Mouse (Mus musculus) adrenal gland, postnatal 25 days (tissue): Measurements from ENCODE around the gene Tmem269. TPM values are rescaled to one million over a fixed set of nuclear protein-coding genes. Genes with fewer than 3 reads are reported as not detected.
A peak's percentile ranks its signal among the peaks of the same experiment; 100 is the strongest.

ENCODE experiments used
- DNase-seq: peaks from one replicate; pipeline ENCODE4 v3.0.0; 2021; ENCODE audit warnings: mixed read lengths
- long read RNA-seq: library from polyadenylated mRNA; stranded (forward); transcript quantifications from one replicate; pipeline ENCODE4 v2.0.0, GENCODE M21; 2021
- total RNA-seq: library from RNA; stranded (reverse); gene quantifications from 2 replicates; pipeline ENCODE4 v1.2.3, GENCODE M21; 2021

The Tmem269 gene
- total RNA-seq, result not detected in 2 replicates
- long read RNA-seq, partial matches to known transcripts, result 0 of 1 reads
- long read RNA-seq, other reads (novel, unspliced or antisense), result 1 of 1 reads

DNA sequence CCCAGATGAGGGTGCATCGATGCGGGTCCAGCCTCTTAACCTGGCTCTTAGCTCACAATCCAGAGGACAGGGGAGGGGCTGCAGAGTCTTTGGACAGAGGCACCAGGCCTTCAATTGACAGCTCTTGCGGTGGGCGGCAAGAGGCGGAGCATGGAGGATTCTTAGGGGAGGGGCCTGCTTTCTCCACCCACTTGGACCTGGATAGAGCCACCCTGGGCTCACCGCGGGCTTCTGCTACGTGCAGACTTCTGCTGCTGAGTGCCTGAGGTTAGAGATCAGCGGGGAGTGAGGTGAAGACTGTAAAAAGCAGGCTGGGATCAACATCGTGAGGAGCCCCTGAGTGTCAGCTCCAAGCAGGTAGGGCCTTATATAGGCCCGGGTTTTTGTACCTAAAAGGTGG is at the start of gene Tmem269:
Gene Tmem269 (minus strand): TSS at position 49 of the 400 bp plus-strand sequence.
- no peak for DNase-seq

DNA sequence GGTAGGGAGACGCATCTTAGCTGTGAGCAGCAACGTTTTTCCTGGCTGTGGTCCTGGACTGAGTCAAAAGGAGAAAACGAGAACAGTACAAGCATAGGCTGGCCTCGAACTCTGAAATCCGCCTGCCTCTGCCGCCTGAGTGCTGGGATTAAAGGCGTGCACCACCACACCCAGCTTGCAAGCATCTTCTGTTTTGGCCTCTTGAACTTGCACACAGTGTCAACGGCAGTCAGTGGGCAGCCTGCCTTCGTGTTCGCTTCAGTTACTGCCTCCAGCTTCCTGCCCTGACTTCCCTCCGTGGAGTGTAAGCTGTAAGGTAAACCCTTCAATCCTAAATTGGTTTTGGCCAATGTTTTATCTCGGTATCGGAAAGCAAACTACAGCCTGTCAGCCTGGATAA is 48.6 kb upstream of the Tmem269 start:
- no peak for DNase-seq

DNA sequence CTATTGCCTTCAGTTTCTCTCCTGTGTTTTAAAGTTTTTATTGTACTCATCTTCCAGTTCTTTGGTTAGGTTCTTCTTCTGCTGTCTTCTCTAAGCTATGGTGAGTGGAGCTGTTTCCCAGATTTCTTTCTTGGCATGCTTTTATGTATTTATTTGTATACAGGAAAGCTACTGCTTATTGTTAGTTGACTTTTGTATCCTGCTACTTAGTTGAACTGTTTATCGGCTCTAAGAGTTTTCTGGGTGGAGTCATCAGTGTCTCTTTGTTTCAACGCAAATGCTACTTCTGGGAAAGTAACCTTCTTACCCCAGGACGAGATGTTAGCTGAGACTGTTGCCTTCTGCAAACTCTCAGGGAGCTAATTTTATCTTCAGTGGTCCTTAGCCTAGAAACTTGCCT is 45.4 kb upstream of the Tmem269 start:
- no peak for DNase-seq

GRCm38 (mm10) chr4:119262483-119262882 is 44.5 kb upstream of the Tmem269 start:
- no peak for DNase-seq

GRCm38 (mm10) chr4:119261087-119261713 is 43.2 kb upstream of the Tmem269 start:
- no peak for DNase-seq

DNA sequence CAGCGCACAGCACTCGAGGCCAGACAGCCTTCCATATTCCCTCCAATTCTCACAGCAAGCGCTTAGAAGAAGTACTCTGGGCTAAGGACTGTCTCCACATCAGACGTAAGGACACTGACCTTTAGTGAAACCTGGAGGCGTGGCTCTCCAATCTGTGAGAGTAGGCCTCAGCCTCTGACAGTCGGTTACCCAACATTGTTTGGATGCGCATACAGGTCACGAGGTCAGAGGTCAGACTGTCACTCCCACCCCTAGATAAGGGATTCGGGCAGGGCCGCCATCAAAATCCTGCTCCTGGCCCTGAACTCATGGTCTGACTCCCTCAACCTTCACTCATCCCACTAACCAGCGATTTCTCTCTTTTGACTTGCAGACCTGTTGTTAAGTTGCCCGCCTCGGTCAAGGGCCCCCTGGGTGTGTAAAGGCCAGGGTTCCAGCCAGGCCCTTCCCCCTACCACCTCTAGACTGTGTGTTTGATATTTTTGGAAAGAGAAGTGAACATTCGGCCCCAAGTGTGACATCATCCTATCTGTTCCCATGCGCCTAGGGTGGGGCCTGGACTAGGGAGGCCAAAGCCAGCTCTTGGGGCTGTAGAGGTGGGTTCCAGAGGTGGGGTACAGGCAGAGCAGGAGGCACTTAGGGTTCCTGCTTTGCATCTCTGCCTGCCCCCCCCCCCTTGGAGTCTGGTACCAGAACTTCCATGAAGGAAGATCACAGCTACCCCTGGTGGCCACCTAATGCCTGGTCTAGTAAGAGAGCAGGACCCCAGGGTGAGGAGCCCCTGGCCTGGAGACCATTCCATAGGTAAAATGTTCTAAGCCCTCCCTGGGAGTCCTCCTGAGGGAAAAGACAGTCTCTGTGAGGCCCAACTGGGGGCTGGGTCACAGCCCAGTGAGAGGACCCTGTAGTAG is 41.6 kb upstream of the Tmem269 start:
- no peak for DNase-seq

DNA sequence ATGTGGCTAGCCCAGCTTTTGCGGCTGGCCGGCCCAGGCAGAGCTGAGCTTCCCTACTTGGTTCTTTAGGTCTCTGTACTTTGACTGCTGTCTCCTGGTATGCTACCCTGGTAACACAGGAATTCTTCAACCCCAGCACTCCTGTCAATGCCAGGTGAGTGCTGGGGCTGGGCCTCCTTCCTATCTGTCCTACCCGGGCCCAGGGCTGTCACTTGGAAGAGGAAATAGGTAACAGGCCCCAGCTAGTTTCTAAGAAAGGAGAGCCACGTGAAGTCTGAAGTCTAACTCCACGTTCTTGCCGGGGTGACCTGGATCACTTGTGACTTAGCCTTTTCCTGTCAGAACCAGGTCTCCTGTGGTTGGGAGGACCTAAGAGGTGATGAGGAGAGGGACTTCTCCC is 39.1 kb upstream of the Tmem269 start:
- DNase-seq, result no peak

- DNase-seq, result no peak
Observed at GRCm38 (mm10) chr4:119255351-119255750, 37.3 kb upstream of the Tmem269 start, which contains the start of gene Cldn19. Cldn19 (plus strand) TSS chr4:119255414.

DNA sequence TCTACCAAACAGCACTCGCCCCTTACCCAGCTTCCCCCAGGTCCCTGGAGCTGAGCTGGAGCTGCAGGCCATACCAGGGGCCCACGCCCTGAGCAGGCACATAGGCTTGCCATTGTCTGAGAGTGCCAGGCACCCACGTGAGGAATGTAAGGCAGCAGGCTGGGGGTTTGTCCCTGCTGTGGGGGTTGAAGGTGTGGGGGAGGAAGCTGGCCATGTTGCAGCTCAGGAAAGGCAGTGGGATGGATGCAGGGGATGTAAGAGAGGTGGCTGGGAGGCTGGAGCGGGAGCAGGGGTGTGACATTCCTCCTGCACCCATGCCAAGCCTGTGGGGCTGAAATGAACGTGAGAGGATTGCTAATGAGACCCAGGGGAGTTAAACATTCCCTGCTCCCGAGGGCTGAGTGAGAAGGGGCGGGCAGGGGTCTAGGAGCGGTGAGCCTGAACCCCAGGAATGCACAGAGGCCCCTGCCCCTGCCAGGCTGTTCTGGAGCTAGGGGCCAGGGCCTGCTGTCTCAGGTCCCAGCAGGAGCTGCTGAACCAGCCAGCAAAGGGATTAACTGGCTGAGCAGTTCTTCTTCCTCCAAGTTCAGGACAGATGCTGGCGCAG is 36.1 kb upstream of the Tmem269 start:
- DNase-seq, result no peak

DNA sequence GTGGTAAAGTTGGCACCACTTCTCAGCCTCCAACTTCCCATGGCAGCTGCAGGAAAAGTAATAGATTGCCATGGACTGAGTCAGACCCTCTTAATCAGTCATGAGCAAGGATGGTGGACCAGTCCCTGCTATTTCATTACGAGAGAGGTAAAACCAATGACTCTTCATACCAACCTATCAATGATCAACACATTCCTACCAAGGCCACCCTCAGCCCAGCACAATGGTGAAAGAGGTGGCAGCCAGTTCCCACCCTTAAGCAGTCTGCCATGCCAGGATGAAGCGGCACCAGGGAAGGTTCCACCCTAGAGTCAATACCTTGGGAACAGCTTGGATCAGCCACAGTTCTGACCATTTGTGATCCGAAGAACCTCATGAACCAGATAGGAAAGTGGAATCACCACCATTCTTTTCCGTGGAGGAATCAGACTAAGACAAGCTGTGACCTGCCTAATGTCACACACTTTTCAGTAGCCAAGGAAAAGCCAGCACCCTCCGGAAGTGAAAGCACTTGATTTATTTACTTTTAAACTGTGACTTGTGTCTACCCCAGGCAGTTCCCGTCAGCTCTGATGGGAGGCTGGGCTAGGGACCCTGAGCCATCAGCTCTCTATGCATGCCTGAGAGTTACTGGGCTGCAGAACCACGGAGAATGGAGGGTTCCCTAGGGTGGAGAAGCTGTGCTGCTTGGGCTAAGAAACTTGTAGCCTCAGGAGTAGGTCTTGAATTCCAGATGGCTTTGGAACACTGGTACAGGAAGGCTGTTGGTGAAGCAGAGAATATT is 34.2 kb upstream of the Tmem269 start:
- no peak for DNase-seq

DNA sequence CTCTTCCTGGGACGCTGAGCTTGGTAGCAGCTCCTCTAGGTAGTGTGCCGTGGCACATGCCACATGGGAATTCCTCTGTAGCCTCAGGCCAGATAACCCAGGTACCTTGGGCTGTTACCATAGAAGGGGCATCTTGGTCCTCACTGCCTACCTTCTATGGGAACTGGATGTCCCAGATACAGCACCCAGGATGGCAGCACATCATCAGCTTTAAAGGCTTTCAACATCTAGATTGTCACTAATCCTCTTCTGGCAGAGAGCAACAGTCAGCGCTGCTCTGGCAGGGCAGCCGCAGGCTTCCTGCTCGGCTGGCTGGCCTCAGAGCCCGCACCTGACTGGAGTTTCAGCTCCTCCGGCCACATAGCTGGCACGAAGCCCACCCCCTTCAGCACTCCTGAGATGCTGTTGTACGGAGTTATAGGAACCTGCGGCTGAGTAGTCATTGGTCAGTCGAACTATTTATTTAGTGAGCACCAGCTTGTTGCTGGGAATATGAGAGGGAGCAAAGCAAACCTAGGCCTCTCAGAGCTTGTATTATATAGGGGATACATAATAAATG is 30.5 kb upstream of the Tmem269 start:
- DNase-seq, result no peak

GRCm38 (mm10) chr4:119247462-119248235 is 29.6 kb upstream of the Tmem269 start:
- DNase-seq, result peak; percentile 86

DNA sequence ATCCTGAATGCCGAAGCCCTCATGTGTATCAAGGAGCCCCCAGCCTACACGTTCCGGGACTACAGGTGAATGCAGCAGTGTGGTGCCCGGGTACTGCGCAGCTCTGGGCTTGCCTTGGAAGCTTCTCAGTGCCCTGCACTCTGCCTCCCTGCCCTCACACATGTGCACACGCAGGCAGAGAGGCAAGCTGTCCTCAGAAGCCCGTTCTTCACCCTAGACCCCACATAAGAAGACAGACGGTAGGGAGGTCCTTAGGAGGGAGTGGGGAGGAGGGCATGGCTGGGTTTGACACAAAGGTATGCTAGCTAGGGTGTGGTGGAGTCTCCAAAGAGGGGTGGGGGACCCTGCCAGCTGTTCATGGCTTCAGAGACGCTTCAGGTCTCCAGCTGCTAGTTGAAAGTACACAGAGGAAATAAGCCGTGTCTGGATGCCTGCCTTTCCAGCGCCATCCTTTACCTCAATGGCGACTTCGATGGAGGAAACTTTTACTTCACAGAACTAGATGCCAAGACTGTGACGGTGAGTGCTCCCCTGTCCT is 28.7 kb upstream of the Tmem269 start:
- no peak for DNase-seq

DNA sequence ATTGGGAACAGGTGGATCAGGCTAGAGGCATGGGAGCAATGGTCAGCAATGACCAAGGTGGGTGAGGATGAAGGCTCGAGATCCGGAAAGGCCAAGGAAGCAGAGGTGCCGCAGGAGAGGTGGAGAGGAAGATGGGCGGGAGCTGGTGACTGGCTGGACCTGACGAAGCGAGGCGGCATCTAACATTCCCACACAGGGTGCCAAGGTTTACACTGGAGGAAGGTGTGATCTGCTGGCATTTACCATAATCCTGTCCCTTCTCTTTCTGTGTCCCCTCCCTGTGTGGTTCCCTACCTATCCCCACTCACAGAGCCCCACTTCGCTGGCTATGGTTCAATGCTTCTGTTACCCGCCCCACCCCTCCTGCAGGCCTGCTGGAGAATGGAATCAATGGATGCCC is 27.9 kb upstream of the Tmem269 start:
- no peak for DNase-seq

- DNase-seq, result peak; percentile 33
Observed at GRCm38 (mm10) chr4:119245556-119245955, 27.5 kb upstream of the Tmem269 start.

GRCm38 (mm10) chr4:119244468-119245240 is 26.6 kb upstream of the Tmem269 start:
- DNase-seq, result no peak

DNA sequence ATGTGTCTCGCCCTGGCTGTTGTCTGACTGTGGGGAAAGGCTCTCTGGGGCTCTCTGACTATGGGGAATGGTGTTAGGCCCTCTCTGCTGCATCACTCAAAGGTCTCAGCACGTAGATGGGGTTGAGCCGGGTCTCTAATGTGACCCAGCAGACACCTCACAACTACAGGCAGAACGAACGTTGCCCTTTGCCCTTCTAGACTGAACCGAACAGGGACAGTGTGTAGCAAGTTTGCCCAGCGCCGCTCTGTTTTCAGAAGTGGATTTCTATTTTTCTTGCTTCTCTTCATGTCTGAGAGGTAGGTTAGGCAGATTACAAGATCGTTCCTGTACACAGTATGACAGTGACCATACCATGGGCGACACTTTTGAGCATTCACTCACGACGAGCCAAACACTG is 24.6 kb upstream of the Tmem269 start:
- DNase-seq, result no peak

DNA sequence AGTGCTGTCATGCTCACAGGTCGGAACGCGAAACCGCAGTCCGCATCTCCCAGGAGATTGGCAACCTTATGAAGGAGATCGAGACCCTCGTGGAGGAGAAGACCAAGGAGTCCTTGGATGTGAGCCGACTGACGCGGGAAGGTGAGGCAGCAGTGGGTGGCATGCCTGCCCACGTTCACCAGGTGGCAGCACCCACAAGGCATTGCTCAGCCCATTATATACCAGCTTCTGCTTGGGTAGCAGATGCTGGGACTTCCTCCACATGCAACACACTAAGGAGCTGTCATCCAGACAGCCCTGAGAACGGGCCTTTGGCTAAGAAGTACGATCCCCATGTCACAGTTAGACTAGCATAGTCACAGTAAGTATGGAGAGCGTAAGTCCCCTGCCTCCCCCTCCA is 23.6 kb upstream of the Tmem269 start:
- peak; percentile 26 for DNase-seq

DNA sequence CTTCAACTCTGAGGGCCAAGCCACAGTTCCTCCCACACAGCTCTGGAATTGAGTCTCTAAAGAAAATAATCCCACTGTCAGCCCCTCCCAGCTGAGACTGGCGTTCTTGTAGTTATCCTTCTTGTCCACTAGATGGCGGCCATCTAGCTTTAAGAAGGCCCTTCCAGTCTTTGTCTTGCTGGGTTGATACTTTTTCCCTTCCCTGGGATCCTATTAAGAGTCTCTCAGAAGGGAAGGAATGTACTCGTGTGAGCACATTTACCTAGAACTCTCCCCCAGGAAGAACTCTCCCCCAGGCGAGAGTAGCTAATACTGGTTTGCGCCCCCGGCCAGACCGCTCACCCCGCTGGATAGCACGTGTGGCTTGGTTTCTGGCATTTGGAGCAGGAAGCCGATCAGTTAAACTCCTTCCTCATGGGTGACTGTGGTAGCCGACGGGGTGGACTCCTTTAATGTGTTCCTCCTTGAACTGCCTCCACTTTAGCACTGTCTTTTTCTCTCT is 21.2 kb upstream of the Tmem269 start:
- DNase-seq, result no peak

DNA sequence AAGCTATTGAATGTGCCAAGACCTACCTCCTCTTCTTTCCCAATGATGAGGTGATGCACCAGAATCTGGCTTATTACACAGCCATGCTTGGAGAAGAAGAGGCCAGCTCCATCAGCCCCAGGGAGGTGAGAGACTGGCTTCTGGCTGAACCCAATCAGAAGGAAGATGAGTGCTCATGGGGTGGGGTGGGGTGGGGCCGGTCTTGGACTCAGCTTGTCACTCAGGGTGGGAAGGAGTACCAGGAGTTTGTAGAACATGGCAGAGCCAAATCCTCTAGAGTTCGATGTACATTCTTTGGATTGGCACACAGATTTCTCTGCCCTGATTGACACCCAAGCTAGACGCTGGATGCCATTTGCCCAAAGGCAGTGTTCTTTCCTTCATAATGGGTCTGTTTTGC is 20.6 kb upstream of the Tmem269 start:
- DNase-seq, result no peak
